Mouse (Mus musculus): Measurements from ENCODE around the gene Cnn1. TPM values are rescaled to one million over a fixed set of nuclear protein-coding genes. Genes with fewer than 3 reads are reported as not detected.

Gene Cnn1
- total and polyA plus RNA-seq, 2 experiments from 2014 or later = 41.3 to 305 TPM

DNA sequence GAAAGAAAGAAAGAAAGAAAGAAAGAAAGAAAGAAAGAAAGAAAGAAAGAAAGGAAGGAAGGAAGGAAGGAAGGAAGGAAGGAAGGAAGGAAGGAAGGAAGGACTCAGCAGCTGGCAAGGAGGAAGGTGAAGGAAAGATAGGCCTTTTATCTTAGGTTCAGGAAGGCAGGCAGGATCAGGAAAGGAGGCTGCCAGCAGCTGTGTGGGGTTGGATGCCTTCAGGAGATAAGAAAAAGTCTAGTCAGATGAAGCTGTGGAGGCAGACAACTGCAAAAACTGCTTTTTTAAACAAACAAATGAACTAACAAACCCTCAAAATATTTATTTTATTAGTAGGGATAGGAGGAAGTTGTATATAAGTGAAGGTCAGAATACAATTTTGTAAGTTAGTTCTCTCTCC lies 22.5 kb downstream of the Cnn1 start:
- Histone ChIP-seq H3K36me3 (replicated peaks; ENCODE audit: control insufficient read depth, insufficient read depth, low read length) (no peaks in the 10 kb centered on the region), H3K27ac (ENCODE audit: low read depth) (no peak overlapping the region), H3K27me3 (ENCODE audit: control insufficient read depth, insufficient read depth, low read length) (no peaks in the 10 kb centered on the region), H3K9me3 (replicated peaks; ENCODE audit: control insufficient read depth, low read length) (no peaks in the 10 kb centered on the region), H3K4me2 (ENCODE audit: low read depth, low read length) (no peak overlapping the region), H3K4me1 (ENCODE audit: control insufficient read depth, insufficient read depth) (no peaks in the 10 kb centered on the region), H3K9ac (replicated peaks; ENCODE audit: low read depth, low read length) (no peak overlapping the region), H3K4me3 (ENCODE audit: low read depth, low read length) (no peak overlapping the region)
- ATAC-seq (ENCODE audit: insufficient read depth, low read depth) = no peak
- no peak for DNase-seq (ENCODE audit: low spot score)
- no peak for TF ChIP-seq EP300 (IDR thresholded peaks at IDR 0.05; ENCODE audit: low read depth)
- TF ChIP-seq CTCF (IDR thresholded peaks at IDR 0.05; ENCODE audit: low read depth) = no peak

DNA sequence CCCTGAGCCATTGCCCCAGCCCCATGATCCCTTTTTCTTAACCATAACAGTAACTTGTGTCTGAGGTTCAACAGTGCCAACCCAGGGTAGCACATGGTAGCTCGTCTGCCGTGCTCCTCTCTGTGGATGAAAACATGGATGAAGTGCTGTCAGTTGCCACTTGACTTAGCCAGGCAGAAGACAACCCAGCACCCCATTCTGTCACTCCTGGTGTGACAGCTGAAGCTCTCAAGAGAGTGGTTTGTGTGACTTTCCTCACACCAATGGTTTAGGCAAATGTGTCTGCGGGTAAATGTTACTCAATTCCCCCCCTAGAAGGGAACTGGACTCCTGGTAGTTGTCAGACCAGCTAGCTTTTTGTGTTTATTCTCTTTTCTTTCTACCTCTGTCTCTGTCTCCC lies 23.0 kb downstream of the Cnn1 start:
- no peak overlapping the region for H3K27ac ChIP-seq (ENCODE audit: low read depth)
- H3K9me3 ChIP-seq (replicated peaks; ENCODE audit: control insufficient read depth, low read length) = no peaks in the 10 kb centered on the region
- no peak overlapping the region for H3K9ac ChIP-seq (replicated peaks; ENCODE audit: low read depth, low read length)
- no peaks in the 10 kb centered on the region for H3K27me3 ChIP-seq (ENCODE audit: control insufficient read depth, insufficient read depth, low read length)
- H3K4me3 ChIP-seq (ENCODE audit: low read depth, low read length) = no peak overlapping the region
- DNase-seq (ENCODE audit: low spot score) (no peak), ATAC-seq (ENCODE audit: insufficient read depth, low read depth) (no peak)
- H3K36me3 ChIP-seq (replicated peaks; ENCODE audit: control insufficient read depth, insufficient read depth, low read length) = no peaks in the 10 kb centered on the region
- no peak overlapping the region for H3K4me2 ChIP-seq (ENCODE audit: low read depth, low read length)
- 70% methylated on average over 3 of the region's 3 CpGs for WGBS
- TF ChIP-seq CTCF (IDR thresholded peaks at IDR 0.05; ENCODE audit: low read depth) = no peak
- no peak for TF ChIP-seq EP300 (IDR thresholded peaks at IDR 0.05; ENCODE audit: low read depth)
- no peaks in the 10 kb centered on the region for H3K4me1 ChIP-seq (ENCODE audit: control insufficient read depth, insufficient read depth)

DNA sequence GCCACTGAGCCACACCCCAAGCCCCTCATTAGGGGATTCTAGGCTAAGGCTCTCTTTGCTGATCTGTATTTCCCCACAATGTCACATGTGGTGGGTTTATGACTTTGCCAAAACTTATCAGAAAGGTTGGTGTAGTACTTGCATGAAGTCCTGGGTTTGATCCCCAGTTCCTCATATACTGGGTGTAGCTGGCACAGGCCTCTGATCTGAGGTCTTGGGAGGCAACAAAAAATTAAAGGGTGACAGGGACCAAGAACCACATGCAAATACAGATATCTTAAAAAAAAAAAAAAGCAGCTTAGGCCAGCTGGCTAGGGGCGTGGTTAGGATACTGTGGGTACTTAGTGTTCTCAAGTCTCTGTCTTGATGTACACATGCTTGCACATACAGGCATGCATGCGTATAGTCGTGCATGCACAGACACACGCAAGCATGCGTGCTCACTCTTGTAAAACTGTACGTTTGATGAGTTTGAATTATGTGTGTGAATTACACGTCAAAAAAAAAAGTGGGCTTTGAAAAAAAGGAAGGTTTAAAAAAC lies 24.1 kb downstream of the Cnn1 start:
- no peak for DNase-seq (ENCODE audit: low spot score)
- H3K9ac ChIP-seq (replicated peaks; ENCODE audit: low read depth, low read length) = no peak overlapping the region
- no peaks in the 10 kb centered on the region for H3K36me3 ChIP-seq (replicated peaks; ENCODE audit: control insufficient read depth, insufficient read depth, low read length)
- no peak for ATAC-seq (ENCODE audit: insufficient read depth, low read depth)
- no peak overlapping the region for H3K4me3 ChIP-seq (ENCODE audit: low read depth, low read length)
- no peak overlapping the region for H3K4me2 ChIP-seq (ENCODE audit: low read depth, low read length)
- no peaks in the 10 kb centered on the region for H3K27me3 ChIP-seq (ENCODE audit: control insufficient read depth, insufficient read depth, low read length)
- WGBS = 77% methylated on average over 7 of the region's 7 CpGs
- H3K27ac ChIP-seq (ENCODE audit: low read depth) = no peak overlapping the region
- H3K9me3 ChIP-seq (replicated peaks; ENCODE audit: control insufficient read depth, low read length) = no peaks in the 10 kb centered on the region
- TF ChIP-seq CTCF (IDR thresholded peaks at IDR 0.05; ENCODE audit: low read depth) (no peak), EP300 (IDR thresholded peaks at IDR 0.05; ENCODE audit: low read depth) (no peak)
- no peaks in the 10 kb centered on the region for H3K4me1 ChIP-seq (ENCODE audit: control insufficient read depth, insufficient read depth)

DNA sequence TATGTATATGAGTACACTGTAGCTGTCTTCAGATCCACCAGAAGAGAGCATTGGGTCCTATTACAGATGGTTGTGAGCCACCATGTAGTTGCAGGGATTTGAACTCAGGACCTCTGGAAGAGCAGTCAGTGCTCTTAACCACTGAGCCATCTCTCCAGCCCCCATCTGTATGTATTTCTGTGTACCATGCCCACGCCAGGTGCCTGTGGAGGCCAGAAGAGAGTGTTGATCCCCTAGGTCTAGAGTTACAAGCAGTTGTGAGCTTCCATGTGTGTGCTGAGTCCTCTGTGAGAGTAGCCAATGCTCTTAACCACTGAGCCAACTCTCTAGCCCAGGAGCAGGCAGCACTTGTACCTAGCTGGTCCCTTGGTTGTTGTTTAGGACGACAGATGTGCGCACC lies 25.2 kb downstream of the Cnn1 start:
- H3K9me3 ChIP-seq (replicated peaks; ENCODE audit: control insufficient read depth, low read length) = no peaks in the 10 kb centered on the region
- H3K27ac ChIP-seq (ENCODE audit: low read depth) = no peak overlapping the region
- ATAC-seq (ENCODE audit: insufficient read depth, low read depth) = no peak
- H3K9ac ChIP-seq (replicated peaks; ENCODE audit: low read depth, low read length) = no peak overlapping the region
- H3K36me3 ChIP-seq (replicated peaks; ENCODE audit: control insufficient read depth, insufficient read depth, low read length) = no peaks in the 10 kb centered on the region
- H3K27me3 ChIP-seq (ENCODE audit: control insufficient read depth, insufficient read depth, low read length) = no peaks in the 10 kb centered on the region
- WGBS = 73% methylated on average over 3 of the region's 3 CpGs
- H3K4me3 ChIP-seq (ENCODE audit: low read depth, low read length) = no peak overlapping the region
- H3K4me2 ChIP-seq (ENCODE audit: low read depth, low read length) = no peak overlapping the region
- TF ChIP-seq EP300 (IDR thresholded peaks at IDR 0.05; ENCODE audit: low read depth) = no peak
- TF ChIP-seq CTCF (IDR thresholded peaks at IDR 0.05; ENCODE audit: low read depth) = no peak
- no peaks in the 10 kb centered on the region for H3K4me1 ChIP-seq (ENCODE audit: control insufficient read depth, insufficient read depth)
- no peak for DNase-seq (ENCODE audit: low spot score)

DNA sequence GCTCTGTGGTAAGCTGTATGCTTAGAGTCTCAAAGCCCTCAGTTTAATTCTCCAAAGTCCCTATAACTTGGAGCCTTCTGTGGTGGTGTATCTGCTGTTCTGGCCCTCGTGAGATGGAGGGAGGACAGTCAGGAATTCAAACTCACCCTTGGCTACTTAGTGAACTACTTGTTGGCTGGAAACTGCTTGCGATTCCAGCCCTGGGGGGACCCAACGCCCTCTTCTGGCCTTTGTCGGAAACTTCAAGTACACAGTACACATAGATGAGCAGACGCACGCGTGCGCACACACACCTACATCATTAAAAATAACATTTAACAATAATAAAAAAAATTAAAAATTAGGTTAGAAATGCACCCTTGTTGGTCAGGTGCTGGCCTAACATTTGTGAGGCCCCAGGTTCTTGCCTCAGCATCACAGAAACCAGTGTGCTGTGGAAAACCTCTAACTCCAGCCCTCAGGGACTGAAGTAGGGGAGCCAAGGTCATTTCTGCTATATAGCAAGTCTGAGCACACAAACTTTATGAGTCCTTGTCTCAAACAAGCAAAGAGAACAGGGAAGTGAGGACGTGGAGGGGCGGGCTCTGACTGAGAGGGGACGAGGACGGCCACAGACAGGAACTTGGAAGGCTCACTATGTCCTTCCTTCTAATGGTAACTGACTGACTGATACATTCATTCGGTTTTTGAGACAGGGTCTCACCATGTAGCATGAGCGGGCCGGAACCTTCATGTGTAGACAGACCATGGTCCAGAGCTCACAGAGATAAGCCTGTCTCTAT lies 26.4 kb downstream of the Cnn1 start:
- H3K4me3 ChIP-seq (ENCODE audit: low read depth, low read length) = no peak overlapping the region
- no peak overlapping the region for H3K27ac ChIP-seq (ENCODE audit: low read depth)
- H3K4me1 ChIP-seq (ENCODE audit: control insufficient read depth, insufficient read depth) = no peaks in the 10 kb centered on the region
- ATAC-seq (ENCODE audit: insufficient read depth, low read depth) (no peak), DNase-seq (ENCODE audit: low spot score) (no peak)
- H3K9ac ChIP-seq (replicated peaks; ENCODE audit: low read depth, low read length) = no peak overlapping the region
- H3K4me2 ChIP-seq (ENCODE audit: low read depth, low read length) = no peak overlapping the region
- WGBS = 79% methylated on average over 15 of the region's 15 CpGs
- TF ChIP-seq EP300 (IDR thresholded peaks at IDR 0.05; ENCODE audit: low read depth) = no peak
- no peak for TF ChIP-seq CTCF (IDR thresholded peaks at IDR 0.05; ENCODE audit: low read depth)
- no peaks in the 10 kb centered on the region for H3K9me3 ChIP-seq (replicated peaks; ENCODE audit: control insufficient read depth, low read length)
- no peaks in the 10 kb centered on the region for H3K36me3 ChIP-seq (replicated peaks; ENCODE audit: control insufficient read depth, insufficient read depth, low read length)
- H3K27me3 ChIP-seq (ENCODE audit: control insufficient read depth, insufficient read depth, low read length) = no peaks in the 10 kb centered on the region

Measured in heart, postnatal 0 days (tissue).